Mouse (Mus musculus): Measurements from ENCODE around the gene Stil. TPM values are rescaled to one million over a fixed set of nuclear protein-coding genes. Genes with fewer than 3 reads are reported as not detected.

The Stil gene
- polyA plus RNA-seq, 1 experiment from 2014 or later: 2.1 TPM

DNA sequence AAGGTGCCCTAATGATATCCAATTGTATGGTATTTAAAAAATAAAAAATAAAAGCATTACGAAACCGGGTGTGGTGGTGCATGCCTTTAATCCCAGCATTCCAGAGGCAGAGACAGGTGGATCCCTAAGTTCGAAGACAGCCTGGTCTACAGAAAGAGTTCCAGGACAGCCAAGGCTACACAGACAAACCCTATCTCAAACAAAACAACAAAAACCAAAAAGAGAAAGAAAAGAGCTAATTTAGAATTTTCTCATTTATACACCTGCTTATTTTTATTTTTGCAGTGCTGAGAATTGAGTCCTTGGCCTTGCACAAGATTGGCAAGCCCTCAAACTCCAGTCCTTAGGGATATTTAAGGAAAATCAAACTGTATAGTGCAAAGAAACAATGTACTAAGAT is 55.7 kb downstream of the Stil start:
- H3K4me1 ChIP-seq (ENCODE audit: control insufficient read depth, insufficient read depth, low read length): peaks cover 6% of the 10 kb centered on the region
- H3K9me3 ChIP-seq (replicated peaks; ENCODE audit: control insufficient read depth, low read length, poor library complexity, severe bottlenecking): no peaks in the 10 kb centered on the region
- no peak for ATAC-seq
- H3K4me2 ChIP-seq (ENCODE audit: low read length): peak overlapping the region; percentile 45
- no peaks in the 10 kb centered on the region for H3K36me3 ChIP-seq (ENCODE audit: control insufficient read depth, insufficient read depth, low read length)
- WGBS: 18% methylated on average over 3 of the region's 3 CpGs
- no peak overlapping the region for H3K9ac ChIP-seq (ENCODE audit: low read depth, low read length)
- H3K27ac ChIP-seq (ENCODE audit: low read length): peak overlapping the region; percentile 88
- peak overlapping the region; percentile 40; the same call in 1 of the 2 replicates for H3K4me3 ChIP-seq (ENCODE audit: low read depth, low read length)
- H3K27me3 ChIP-seq (ENCODE audit: control insufficient read depth, insufficient read depth, low read depth, low read length): peaks cover 46% of the 10 kb centered on the region

DNA sequence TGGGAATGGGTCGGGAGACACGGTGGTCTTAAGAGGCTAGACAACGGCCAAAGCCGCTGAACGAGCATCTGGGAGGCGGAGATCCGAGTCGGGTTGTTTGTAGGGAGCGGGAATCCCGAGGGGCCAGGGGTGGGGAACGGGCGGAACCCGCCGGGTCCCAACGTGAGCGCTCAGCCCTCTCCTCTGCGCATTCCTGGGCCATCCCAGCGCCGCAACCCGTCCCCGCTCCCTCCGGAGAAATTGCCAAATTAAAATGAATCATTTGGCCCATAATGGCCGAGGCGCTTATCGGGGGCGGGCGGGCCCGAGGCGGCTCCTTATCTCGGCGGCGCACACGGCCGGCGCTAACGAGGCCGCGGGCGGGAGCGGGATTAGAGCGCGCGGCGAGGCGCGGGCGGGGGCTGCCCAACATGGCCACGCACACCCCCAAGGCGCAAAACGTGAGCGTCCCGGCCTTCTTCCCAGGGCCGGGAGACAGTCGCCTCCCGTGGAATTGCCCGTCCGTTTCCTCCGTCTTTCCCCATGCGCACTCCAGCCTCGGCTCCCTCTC is 56.5 kb downstream of the Stil start, which contains the start of gene Tal1:
Gene Tal1 (plus strand): TSS at position 56 of the 550 bp plus-strand sequence.
- peaks cover 42% of the 10 kb centered on the region for H3K27me3 ChIP-seq (ENCODE audit: control insufficient read depth, insufficient read depth, low read depth, low read length)
- H3K4me3 ChIP-seq (ENCODE audit: low read depth, low read length): peak within 1 kb of the TSS; percentile 40
- H3K4me1 ChIP-seq (ENCODE audit: control insufficient read depth, insufficient read depth, low read length): peaks cover 6% of the 10 kb centered on the region
- peak within 1 kb of the TSS; percentile 58 for H3K9ac ChIP-seq (ENCODE audit: low read depth, low read length)
- H3K4me2 ChIP-seq (ENCODE audit: low read length): peak within 1 kb of the TSS; percentile 45
- under 1% methylated on average over 60 of the region's 60 CpGs for WGBS
- no peaks in the 10 kb centered on the region for H3K36me3 ChIP-seq (ENCODE audit: control insufficient read depth, insufficient read depth, low read length)
- peak within 1 kb of the TSS; percentile 88 for H3K27ac ChIP-seq (ENCODE audit: low read length)
- no peaks in the 10 kb centered on the region for H3K9me3 ChIP-seq (replicated peaks; ENCODE audit: control insufficient read depth, low read length, poor library complexity, severe bottlenecking)
- ATAC-seq: peak; percentile 66

DNA sequence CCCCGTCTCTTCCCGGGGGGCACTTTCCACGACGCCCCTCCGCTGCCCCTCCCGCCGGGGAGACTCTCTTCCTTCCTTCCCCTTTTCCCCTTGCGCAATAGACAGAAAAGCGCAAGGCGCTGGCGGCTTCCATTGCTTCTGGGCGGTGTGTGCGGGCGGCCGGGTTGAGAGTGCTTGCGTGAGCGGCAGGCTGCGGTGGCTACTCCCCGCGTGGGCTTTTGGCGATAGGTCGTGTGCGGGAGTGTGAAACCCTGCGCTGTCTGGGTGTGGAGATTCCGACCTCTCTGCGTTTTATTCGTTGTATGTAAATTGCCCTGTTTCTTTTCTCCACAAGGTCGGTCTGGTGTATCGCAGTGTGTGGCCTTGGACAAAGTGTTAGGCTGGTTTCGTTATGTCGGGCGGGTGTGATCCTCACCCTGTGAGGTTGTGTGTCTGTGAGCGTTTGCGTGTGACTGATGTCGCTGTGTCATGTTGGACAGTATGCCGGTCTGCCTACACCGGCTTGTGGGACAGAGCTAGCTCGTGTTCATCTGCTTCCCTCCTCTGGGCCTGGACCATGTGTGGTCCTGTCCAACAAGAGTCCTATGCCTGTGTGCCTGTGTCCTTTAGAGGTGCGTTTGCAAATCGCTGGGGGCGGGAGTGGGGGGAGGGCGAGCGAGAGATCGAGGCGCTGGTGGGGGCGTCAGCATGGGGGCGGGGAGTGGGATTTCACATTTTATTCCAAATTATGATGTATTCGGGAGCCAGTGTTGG is 57.1 kb downstream of the Stil start:
- Histone ChIP-seq H3K36me3 (ENCODE audit: control insufficient read depth, insufficient read depth, low read length) (no peaks in the 10 kb centered on the region), H3K4me1 (ENCODE audit: control insufficient read depth, insufficient read depth, low read length) (peaks cover 6% of the 10 kb centered on the region), H3K27me3 (ENCODE audit: control insufficient read depth, insufficient read depth, low read depth, low read length) (peaks cover 42% of the 10 kb centered on the region), H3K9me3 (replicated peaks; ENCODE audit: control insufficient read depth, low read length, poor library complexity, severe bottlenecking) (no peaks in the 10 kb centered on the region), H3K4me3 (ENCODE audit: low read depth, low read length) (peak overlapping the region; percentile 40), H3K4me2 (ENCODE audit: low read length) (peak overlapping the region; percentile 50), H3K27ac (ENCODE audit: low read length) (peak overlapping the region; percentile 88), H3K9ac (ENCODE audit: low read depth, low read length) (peak overlapping the region; percentile 63)
- ATAC-seq: peak; percentile 82
- WGBS: under 1% methylated on average over 48 of the region's 48 CpGs

DNA sequence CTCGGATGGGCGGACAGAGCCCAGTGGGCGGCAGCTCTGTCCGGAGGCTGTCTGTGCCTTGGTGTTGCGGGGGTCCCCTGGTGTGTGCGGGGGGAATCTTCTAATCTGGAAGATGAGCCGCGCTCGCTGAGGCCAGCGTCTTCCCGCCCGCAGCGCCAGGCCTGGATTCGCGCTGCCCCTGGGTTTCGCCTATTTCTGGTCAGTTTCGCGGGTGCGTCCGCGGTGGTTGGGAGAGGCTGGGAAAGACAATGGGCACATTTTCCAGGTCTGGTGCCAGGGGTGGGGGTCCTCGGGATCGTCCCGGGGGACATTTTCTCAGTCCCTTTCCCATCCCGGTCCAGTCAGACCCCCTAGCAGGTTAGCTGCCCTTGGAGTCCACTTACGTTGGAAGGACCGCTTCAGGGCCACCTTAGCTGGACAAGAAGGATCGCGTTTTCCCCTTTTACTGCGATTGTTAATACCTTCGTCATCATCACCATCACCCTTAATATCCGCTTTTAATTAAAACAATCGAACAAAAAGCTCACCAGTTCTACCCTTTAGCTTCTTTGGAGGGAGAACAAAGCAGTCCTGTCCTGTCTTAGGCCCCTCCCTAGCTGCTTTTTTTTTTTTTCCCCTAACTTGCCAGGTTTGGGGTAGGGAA is 57.8 kb downstream of the Stil start:
- H3K36me3 ChIP-seq (ENCODE audit: control insufficient read depth, insufficient read depth, low read length): no peaks in the 10 kb centered on the region
- ATAC-seq: peak; percentile 21
- WGBS: under 1% methylated on average over 33 of the region's 33 CpGs
- H3K4me1 ChIP-seq (ENCODE audit: control insufficient read depth, insufficient read depth, low read length): peaks cover 5% of the 10 kb centered on the region
- H3K9ac ChIP-seq (ENCODE audit: low read depth, low read length): peak overlapping the region; percentile 63
- H3K27ac ChIP-seq (ENCODE audit: low read length): peak overlapping the region; percentile 88
- peak overlapping the region; percentile 40 for H3K4me3 ChIP-seq (ENCODE audit: low read depth, low read length)
- peak overlapping the region; percentile 50 for H3K4me2 ChIP-seq (ENCODE audit: low read length)
- H3K9me3 ChIP-seq (replicated peaks; ENCODE audit: control insufficient read depth, low read length, poor library complexity, severe bottlenecking): no peaks in the 10 kb centered on the region
- H3K27me3 ChIP-seq (ENCODE audit: control insufficient read depth, insufficient read depth, low read depth, low read length): peaks cover 46% of the 10 kb centered on the region

DNA sequence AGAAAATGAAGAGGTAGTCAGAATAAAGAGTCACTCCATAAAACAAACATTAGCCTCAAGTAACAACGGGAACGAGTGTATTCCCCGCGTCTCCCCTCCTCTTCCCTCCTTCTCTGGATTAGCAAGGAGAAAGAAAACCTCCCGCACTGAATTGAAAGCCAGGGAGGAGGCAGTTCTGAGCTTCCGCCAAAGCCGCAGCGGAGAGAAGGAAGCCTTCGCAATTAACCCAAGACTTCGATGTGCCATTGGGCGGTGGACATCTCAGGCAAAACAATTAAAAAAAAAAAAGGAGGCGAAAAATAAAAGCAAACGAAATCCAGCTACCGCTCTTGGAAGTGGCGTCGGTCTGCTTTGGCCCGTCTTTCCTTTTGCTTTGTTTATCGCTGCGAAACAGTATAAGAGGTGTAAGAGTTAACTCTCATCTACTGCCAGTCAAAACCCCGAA is 58.4 kb downstream of the Stil start:
- WGBS: under 1% methylated on average over 20 of the region's 20 CpGs
- peaks cover 7% of the 10 kb centered on the region for H3K4me1 ChIP-seq (ENCODE audit: control insufficient read depth, insufficient read depth, low read length)
- peak overlapping the region; percentile 88 for H3K27ac ChIP-seq (ENCODE audit: low read length)
- peaks cover 49% of the 10 kb centered on the region for H3K27me3 ChIP-seq (ENCODE audit: control insufficient read depth, insufficient read depth, low read depth, low read length)
- H3K4me3 ChIP-seq (ENCODE audit: low read depth, low read length): peak overlapping the region; percentile 40
- H3K9me3 ChIP-seq (replicated peaks; ENCODE audit: control insufficient read depth, low read length, poor library complexity, severe bottlenecking): no peaks in the 10 kb centered on the region
- peak overlapping the region; percentile 63 for H3K9ac ChIP-seq (ENCODE audit: low read depth, low read length)
- H3K36me3 ChIP-seq (ENCODE audit: control insufficient read depth, insufficient read depth, low read length): no peaks in the 10 kb centered on the region
- peak overlapping the region; percentile 50 for H3K4me2 ChIP-seq (ENCODE audit: low read length)
- ATAC-seq: no peak

DNA sequence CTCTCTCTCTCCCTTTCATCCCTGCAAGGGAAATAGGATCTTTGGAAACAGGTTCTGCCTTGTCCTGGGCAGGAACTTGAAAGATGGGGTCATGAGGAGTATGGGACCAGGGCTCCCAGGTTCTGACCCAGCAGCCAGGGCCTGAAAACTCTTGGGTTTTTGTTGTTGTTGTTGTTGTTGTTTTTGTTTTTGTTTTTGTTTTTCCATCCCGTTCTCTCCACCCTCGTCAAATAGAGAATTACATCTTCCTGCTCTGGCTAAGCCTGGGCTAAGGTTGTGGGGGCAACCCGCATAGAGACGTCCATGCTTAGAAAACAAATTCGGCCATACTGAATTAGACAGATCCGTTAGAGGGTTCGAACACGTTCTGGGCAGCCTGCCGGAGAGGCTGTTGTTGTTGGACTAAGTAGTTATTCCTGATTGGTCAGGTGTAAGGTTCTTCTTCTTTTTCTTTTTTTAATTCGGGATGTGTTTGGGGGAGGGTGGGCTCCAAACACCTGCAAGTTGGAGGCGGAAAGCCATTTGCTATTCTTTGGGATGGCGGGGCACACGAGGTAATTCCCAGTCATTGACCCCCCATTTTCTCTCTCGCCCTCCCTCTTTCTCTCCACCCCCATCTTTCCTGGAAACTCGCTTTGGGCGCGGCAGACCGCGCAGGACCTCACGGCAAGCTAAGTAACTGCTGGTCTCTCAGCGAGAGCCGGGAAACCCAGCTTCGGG is 59.1 kb downstream of the Stil start:
- Histone ChIP-seq H3K27me3 (ENCODE audit: control insufficient read depth, insufficient read depth, low read depth, low read length) (peaks cover 48% of the 10 kb centered on the region), H3K9ac (ENCODE audit: low read depth, low read length) (peak overlapping the region; percentile 63), H3K9me3 (replicated peaks; ENCODE audit: control insufficient read depth, low read length, poor library complexity, severe bottlenecking) (no peaks in the 10 kb centered on the region), H3K27ac (ENCODE audit: low read length) (peak overlapping the region; percentile 88), H3K4me2 (ENCODE audit: low read length) (peak overlapping the region; percentile 50), H3K4me3 (ENCODE audit: low read depth, low read length) (peak overlapping the region; percentile 40), H3K4me1 (ENCODE audit: control insufficient read depth, insufficient read depth, low read length) (peaks cover 11% of the 10 kb centered on the region), H3K36me3 (ENCODE audit: control insufficient read depth, insufficient read depth, low read length) (no peaks in the 10 kb centered on the region)
- under 1% methylated on average over 23 of the region's 23 CpGs for WGBS
- ATAC-seq: no peak

DNA sequence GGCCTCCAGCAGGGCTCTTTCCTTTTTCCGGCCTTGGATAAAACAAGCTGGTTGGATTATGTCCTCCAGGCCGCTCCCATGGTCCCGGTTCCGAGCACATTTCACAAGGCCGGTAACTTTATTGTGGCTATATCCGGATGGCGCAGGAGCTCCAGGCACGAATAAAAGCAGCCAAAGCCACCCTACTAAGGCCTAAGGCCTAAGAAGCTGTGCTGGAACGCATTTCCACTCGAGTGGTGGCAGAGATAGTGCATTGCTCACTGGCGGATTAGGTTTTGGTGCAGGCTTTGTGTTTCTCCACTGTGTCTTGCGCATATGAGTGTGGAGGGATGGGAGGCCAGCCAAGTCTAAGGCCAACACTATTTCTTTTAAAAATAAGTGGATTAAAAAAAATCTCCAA is 59.9 kb downstream of the Stil start:
- WGBS: 6% methylated on average over 12 of the region's 12 CpGs
- Histone ChIP-seq H3K9ac (ENCODE audit: low read depth, low read length) (peak overlapping the region; percentile 30), H3K4me1 (ENCODE audit: control insufficient read depth, insufficient read depth, low read length) (peaks cover 11% of the 10 kb centered on the region), H3K27ac (ENCODE audit: low read length) (peak overlapping the region; percentile 88), H3K36me3 (ENCODE audit: control insufficient read depth, insufficient read depth, low read length) (no peaks in the 10 kb centered on the region), H3K27me3 (ENCODE audit: control insufficient read depth, insufficient read depth, low read depth, low read length) (peaks cover 50% of the 10 kb centered on the region), H3K9me3 (replicated peaks; ENCODE audit: control insufficient read depth, low read length, poor library complexity, severe bottlenecking) (no peaks in the 10 kb centered on the region), H3K4me3 (ENCODE audit: low read depth, low read length) (peak overlapping the region; percentile 40), H3K4me2 (ENCODE audit: low read length) (peak overlapping the region; percentile 50)
- no peak for ATAC-seq

DNA sequence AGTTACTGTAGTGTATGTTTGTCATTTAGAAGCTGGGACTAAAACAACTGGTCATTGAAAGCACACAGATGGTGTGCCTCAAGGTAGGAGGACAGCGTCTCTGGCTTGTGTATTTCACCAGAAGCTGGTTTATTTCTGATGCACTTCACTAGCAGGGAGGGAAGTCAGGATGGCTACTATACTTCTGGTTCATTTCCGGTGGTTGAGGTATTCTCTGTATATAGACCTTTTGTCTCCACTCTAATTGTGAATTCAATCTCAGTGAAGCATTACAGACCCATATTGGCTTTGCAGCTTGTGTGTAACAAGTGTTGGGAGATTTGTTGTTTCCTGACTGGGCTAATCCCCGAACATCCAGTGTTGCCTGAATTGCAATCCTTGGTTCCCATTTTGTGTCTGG is 60.8 kb downstream of the Stil start:
- ATAC-seq: no peak
- Histone ChIP-seq H3K36me3 (ENCODE audit: control insufficient read depth, insufficient read depth, low read length) (no peaks in the 10 kb centered on the region), H3K27ac (ENCODE audit: low read length) (peak overlapping the region; percentile 88), H3K27me3 (ENCODE audit: control insufficient read depth, insufficient read depth, low read depth, low read length) (peaks cover 50% of the 10 kb centered on the region), H3K4me3 (ENCODE audit: low read depth, low read length) (peak overlapping the region; percentile 40), H3K4me2 (ENCODE audit: low read length) (peak overlapping the region; percentile 50), H3K9me3 (replicated peaks; ENCODE audit: control insufficient read depth, low read length, poor library complexity, severe bottlenecking) (no peaks in the 10 kb centered on the region), H3K9ac (ENCODE audit: low read depth, low read length) (no peak overlapping the region), H3K4me1 (ENCODE audit: control insufficient read depth, insufficient read depth, low read length) (peaks cover 11% of the 10 kb centered on the region)
- 12% methylated on average over 3 of the region's 3 CpGs for WGBS
